8 mouse cellular contexts compared by ENCODE assay signal in genomic region chr13:47015195-47015501, GRCm38 (mm10). TPM values are rescaled to one million over a fixed set of nuclear protein-coding genes. Genes with fewer than 3 reads are reported as not detected.
DNase-seq lines count a peak whose midpoint lies in the region; ATAC-seq and TF ChIP-seq lines count a peak whose summit lies in the region.

No protein-coding gene starts in this region.

- H3K27me3 ChIP-seq in heart, adult 2 months (ENCODE audit: control insufficient read depth, insufficient read depth, low read length), result no peaks in the 10 kb centered on the region; the same call in 1 of the 2 replicates
- no peaks in the 10 kb centered on the region for H3K27me3 ChIP-seq in C2C12 (ENCODE audit: control insufficient read depth, insufficient read depth, insufficient read length)
- peaks cover 48% of the 10 kb centered on the region for H3K27me3 ChIP-seq in hindbrain, embryonic 10.5 days (ENCODE audit: insufficient read depth, poor library complexity, severe bottlenecking)
- H3K27me3 ChIP-seq in liver, postnatal 0 days (ENCODE audit: insufficient read depth, low read length), result peaks cover 11% of the 10 kb centered on the region

- H3K4me3 ChIP-seq in heart, adult 2 months, result peak overlapping the region; percentile 94
- no peak overlapping the region for H3K4me3 ChIP-seq in C2C12 (ENCODE audit: insufficient read depth, poor library complexity, severe bottlenecking)
- H3K4me3 ChIP-seq in hindbrain, embryonic 10.5 days, result peak overlapping the region; percentile 73
- H3K4me3 ChIP-seq in liver, postnatal 0 days (ENCODE audit: low read depth, low read length), result no peak overlapping the region

- H3ac ChIP-seq in C2C12 (ENCODE audit: control insufficient read depth, insufficient read length, low read depth), result no peak overlapping the region

- peak overlapping the region; percentile 13; the same call in 1 of the 2 replicates for H3K27ac ChIP-seq in heart, adult 2 months
- H3K27ac ChIP-seq in hindbrain, embryonic 10.5 days, result peak overlapping the region; percentile 86; the same call in 1 of the 2 replicates
- H3K27ac ChIP-seq in liver, postnatal 0 days (ENCODE audit: low read depth), result no peak overlapping the region

- no peaks in the 10 kb centered on the region for H3K4me1 ChIP-seq in heart, adult 2 months (ENCODE audit: control insufficient read depth, insufficient read depth, low read length)
- peaks cover 19% of the 10 kb centered on the region for H3K4me1 ChIP-seq in hindbrain, embryonic 10.5 days (replicated peaks)
- H3K4me1 ChIP-seq in liver, postnatal 0 days (ENCODE audit: insufficient read depth), result peaks cover 11% of the 10 kb centered on the region

- no peak for TF ChIP-seq EP300 in heart, adult 2 months (IDR thresholded peaks at IDR 0.05; ENCODE audit: insufficient read depth, low read depth, low read length)
- no peak for TF ChIP-seq EP300 in liver, postnatal 0 days (IDR thresholded peaks at IDR 0.05; ENCODE audit: low read depth)

- peak in 1 of 2 experiments; percentile 6 for DNase-seq in heart, adult 2 months
- DNase-seq in heart, adult 8-10 months (ENCODE audit: low spot score), result no peak
- no peak for DNase-seq in hindbrain, embryonic 10.5 days (ENCODE audit: low spot score)
- DNase-seq in liver, postnatal 0 days, result no peak
- no peak for DNase-seq in right cerebral cortex, postnatal 14 days
- DNase-seq in retina, postnatal 1 day, result no peak

- no peak overlapping the region for H3K9ac ChIP-seq in heart, adult 2 months (ENCODE audit: low read depth, low read length)
- no peak overlapping the region for H3K9ac ChIP-seq in liver, postnatal 0 days (replicated peaks)

- no peaks in the 10 kb centered on the region for H3K79me2 ChIP-seq in heart, adult 2 months (replicated peaks; ENCODE audit: control insufficient read depth, insufficient read depth, low read length)
- no peaks in the 10 kb centered on the region for H3K79me2 ChIP-seq in C2C12 (ENCODE audit: control insufficient read depth, insufficient read depth)

- TF ChIP-seq CTCF in heart, adult 2 months (IDR thresholded peaks at IDR 0.05), result no peak
- no peak for TF ChIP-seq CTCF in C2C12 (IDR thresholded peaks at IDR 0.05; ENCODE audit: control insufficient read depth, insufficient read depth, insufficient read length)
- no peak for TF ChIP-seq CTCF in liver, postnatal 0 days (IDR thresholded peaks at IDR 0.05; ENCODE audit: low read depth)

- intact Hi-C loops in heart, adult 2 months (cut with DNase I), result loop anchor here (2.0 kb wide), 1 partner anchor 84 kb away; no protein-coding TSS in a partner anchor

- H3K4me2 ChIP-seq in liver, postnatal 0 days (ENCODE audit: low read depth, low read length), result peak overlapping the region; percentile 95

- no peak for TF ChIP-seq POLR2A in heart, adult 2 months (IDR thresholded peaks at IDR 0.05; ENCODE audit: insufficient read depth, low read depth, low read length)

- no peak for ATAC-seq in liver, postnatal 0 days
- ATAC-seq in megakaryocyte-erythroid progenitor cell, adult 5-6 weeks (replicated peaks; ENCODE audit: low FRiP score, low TSS enrichment, poor library complexity, severe bottlenecking), result no peak

- 69% methylated on average over 5 of the region's 5 CpGs for WGBS in heart, adult 2 months
- WGBS in hindbrain, embryonic 10.5 days, result 66% methylated on average over 5 of the region's 5 CpGs
- WGBS in liver, postnatal 0 days (ENCODE audit: insufficient replicate concordance), result 76% methylated on average over 5 of the region's 5 CpGs

- no peaks in the 10 kb centered on the region for H3K36me3 ChIP-seq in heart, adult 2 months (ENCODE audit: control insufficient read depth, insufficient read depth, low read length)
- no peaks in the 10 kb centered on the region for H3K36me3 ChIP-seq in C2C12 (ENCODE audit: control insufficient read depth, insufficient read depth)
- H3K36me3 ChIP-seq in hindbrain, embryonic 10.5 days, result peaks cover 6% of the 10 kb centered on the region
- no peaks in the 10 kb centered on the region for H3K36me3 ChIP-seq in liver, postnatal 0 days (replicated peaks; ENCODE audit: insufficient read depth, low read length)

- peaks cover 22% of the 10 kb centered on the region for H3K9me3 ChIP-seq in hindbrain, embryonic 10.5 days
- no peaks in the 10 kb centered on the region for H3K9me3 ChIP-seq in liver, postnatal 0 days (ENCODE audit: low read length)

- no peaks in the 10 kb centered on the region for H3K79me3 ChIP-seq in C2C12 (ENCODE audit: low read depth)

TF ChIP-seq in C2C12, 6 proteins besides CTCF, POLR2A, EP300 and RAD21:
- TF ChIP-seq MYOG (IDR thresholded peaks at IDR 0.05; ENCODE audit: control insufficient read depth, extremely low read depth, insufficient read length) (no peak), MYOD1 (IDR thresholded peaks at IDR 0.05; ENCODE audit: control insufficient read depth, insufficient read length, low read depth) (peak; percentile 33)

RNA-seq across cellular contexts. Expression of gene Nhlrc1, which starts 0.5 kb away (rescaled TPM):
- 1 to 10 TPM; 6.6 to 6.8 TPM for total RNA-seq in heart, adult 2 months (2021)
- polyA plus RNA-seq in heart, adult 2 months (2012; rRNA removed), result 6.1 and 8.6 TPM in 2 replicates
- total RNA-seq in heart, adult 8-10 months (2022), result 1 to 10 TPM; 6.5 to 7.1 (median 6.7) TPM
- 0.05 TPM for polyA plus RNA-seq in C2C12 (2012; fragmentation: generic; extraction: Trizol)
- polyA plus RNA-seq in hindbrain, embryonic 10.5 days (2016; fragmentation: Nextera tagmentation; extraction: Ambion mirVana), result 3.4 and 5.4 TPM in 2 replicates
- 0.95 TPM in 2 replicates for polyA plus RNA-seq in liver, postnatal 0 days (2015; fragmentation: Nextera tagmentation; extraction: Ambion mirVana)
- total RNA-seq in megakaryocyte-erythroid progenitor cell, adult 5-6 weeks (2014; fragmentation: Nextera tagmentation), result 0.90 and 2.1 TPM in 2 replicates
- total RNA-seq in megakaryocyte-erythroid progenitor cell, adult 5-6 weeks (2017), result 0.75 and 0.80 TPM in 2 replicates

RNA-seq across cellular contexts. Expression of gene Kdm1b, which starts 28.2 kb away (rescaled TPM):
- total RNA-seq in heart, adult 2 months (2021), result 10 to 100 TPM in 1 of 2 experiments, 1 to 10 TPM in 1; 8.9 to 10.5 TPM
- 5.0 and 8.6 TPM in 2 replicates for polyA plus RNA-seq in heart, adult 2 months (2012; rRNA removed)
- total RNA-seq in heart, adult 8-10 months (2022), result 10 to 100 TPM in 3 of 4 experiments, 1 to 10 TPM in 1; 9.0 to 12.2 (median 11.1) TPM
- 3.3 TPM for polyA plus RNA-seq in C2C12 (2012; fragmentation: generic; extraction: Trizol)
- polyA plus RNA-seq in hindbrain, embryonic 10.5 days (2016; fragmentation: Nextera tagmentation; extraction: Ambion mirVana), result 15.2 and 16.3 TPM in 2 replicates
- 4.0 and 4.6 TPM in 2 replicates for polyA plus RNA-seq in liver, postnatal 0 days (2015; fragmentation: Nextera tagmentation; extraction: Ambion mirVana)
- total RNA-seq in megakaryocyte-erythroid progenitor cell, adult 5-6 weeks (2014; fragmentation: Nextera tagmentation), result 7.4 and 17.9 TPM in 2 replicates
- total RNA-seq in megakaryocyte-erythroid progenitor cell, adult 5-6 weeks (2017), result 8.1 and 16.4 TPM in 2 replicates

RNA-seq across cellular contexts. Expression of gene Tpmt, which starts 29.4 kb away (rescaled TPM):
- 1 to 10 TPM; 3.0 to 6.6 TPM for total RNA-seq in heart, adult 2 months (2021)
- 3.1 and 4.2 TPM in 2 replicates for polyA plus RNA-seq in heart, adult 2 months (2012; rRNA removed)
- total RNA-seq in heart, adult 8-10 months (2022), result 1 to 10 TPM; 2.9 to 7.7 (median 4.4) TPM
- polyA plus RNA-seq in C2C12 (2012; fragmentation: generic; extraction: Trizol), result 5.6 TPM
- 36.1 and 40.9 TPM in 2 replicates for polyA plus RNA-seq in hindbrain, embryonic 10.5 days (2016; fragmentation: Nextera tagmentation; extraction: Ambion mirVana)
- 26.7 and 28.4 TPM in 2 replicates for polyA plus RNA-seq in liver, postnatal 0 days (2015; fragmentation: Nextera tagmentation; extraction: Ambion mirVana)
- 13.5 and 21.9 TPM in 2 replicates for total RNA-seq in megakaryocyte-erythroid progenitor cell, adult 5-6 weeks (2014; fragmentation: Nextera tagmentation)
- total RNA-seq in megakaryocyte-erythroid progenitor cell, adult 5-6 weeks (2017), result 2.3 and 4.4 TPM in 2 replicates

Comparison
In these comparisons a context has a peak if more than half of its experiments do, and no peak if none do; other contexts are left out.
1. H3K4me3 ChIP-seq: peak in heart, adult 2 months (single experiment) and hindbrain, embryonic 10.5 days (single experiment); none in C2C12 (single experiment) and liver, postnatal 0 days (single experiment).